Mouse (Mus musculus) thymus, postnatal 10 days (tissue): ENCODE measurements around the gene Gm10378.
"Not testable (repeated sequence)": the region's sequence is repeated elsewhere in the genome, so short reads cannot be mapped to it uniquely, and the experiment has no call there.

ENCODE experiments used
- DNase-seq, 2 experiments: peaks; one replicate each; pipeline ENCODE4 v3.0.0; 2021; ENCODE audit warnings: low spot score in 2 of 2

The Gm10378 gene

DNA sequence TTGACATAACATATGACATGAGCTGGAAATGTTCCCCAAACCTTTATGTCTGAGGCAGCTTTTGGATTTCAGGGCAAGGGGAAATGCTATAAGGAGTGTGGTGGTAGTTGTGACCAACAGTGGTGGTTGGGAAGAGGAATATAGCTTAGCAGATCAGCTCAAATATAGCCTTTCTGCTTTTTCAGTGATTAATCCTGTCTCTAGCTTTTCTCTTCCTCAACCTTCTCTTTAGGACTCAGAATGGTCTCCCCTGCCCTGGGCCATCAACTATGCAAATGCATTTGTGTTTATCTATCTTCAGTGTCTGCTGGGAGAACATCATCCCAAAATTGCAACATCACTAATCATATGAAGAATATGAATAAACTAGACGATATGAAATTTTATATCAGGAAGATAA lies at the start of gene Gm10378:
Gene Gm10378 (plus strand): TSS at position 301 of the 400 bp plus-strand sequence.
- DNase-seq, result not testable (repeated sequence)

DNA sequence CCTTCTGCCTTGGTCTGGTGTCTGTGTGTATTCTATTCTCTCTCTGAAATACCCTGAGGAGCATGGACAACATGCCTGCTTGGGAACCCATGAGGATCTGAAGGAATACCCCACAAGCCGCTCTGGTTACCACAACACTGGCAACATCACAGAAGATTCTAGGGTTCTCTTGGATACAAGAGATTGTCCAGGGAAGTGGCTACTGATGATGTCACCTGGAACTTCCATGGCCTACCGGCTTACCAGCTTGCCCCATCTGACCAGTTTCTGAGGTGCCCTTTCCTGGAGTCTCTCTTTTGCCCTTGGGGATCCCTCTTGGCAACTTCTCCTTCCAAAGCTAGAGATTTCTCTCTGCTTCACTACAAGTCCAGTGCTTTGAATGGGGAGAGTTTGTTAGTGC lies 13.9 kb upstream of the Gm10378 start, which contains the start of gene Gm3633:
Gene Gm3633 (minus strand): TSS at position 101 of the 400 bp plus-strand sequence.
- not testable (repeated sequence) for DNase-seq
